Comparison of ENCODE assay signal across 17 mouse cellular contexts in genomic region chr2:156892240-156892639, GRCm38 (mm10). TPM values are rescaled to one million over a fixed set of nuclear protein-coding genes. Genes with fewer than 3 reads are reported as not detected.
DNase-seq lines count a peak whose midpoint lies in the region; ATAC-seq lines count a peak whose summit lies in the region.
"Had no signal": no experiment of that assay in that cellular context is flagged by ENCODE, and none has a peak within 500 bp of the region (broad histone marks: within the 10 kb centered on the region; RNA-seq: fewer than 3 reads in every experiment).

No protein-coding gene starts in this region.

- H3K9ac ChIP-seq in neural tube, embryonic 13.5 days: no peak overlapping the region
- H3K9ac ChIP-seq: heart, embryonic 12.5 days; lung, embryonic 14.5 days had no signal

- intact Hi-C loops in heart, postnatal 14 days (cut with DNase I): no loop called here

- H3K36me3 ChIP-seq in neural tube, embryonic 13.5 days: no peaks in the 10 kb centered on the region
- no peaks in the 10 kb centered on the region for H3K36me3 ChIP-seq in midbrain, embryonic 10.5 days
- H3K36me3 ChIP-seq: heart, embryonic 12.5 days had no signal

- H3K9me3 ChIP-seq in neural tube, embryonic 13.5 days: no peaks in the 10 kb centered on the region
- no peaks in the 10 kb centered on the region for H3K9me3 ChIP-seq in midbrain, embryonic 10.5 days (replicated peaks)
- H3K9me3 ChIP-seq: heart, embryonic 12.5 days; megakaryocyte, embryonic 14.5 days had no signal

- no peak overlapping the region for H3K4me3 ChIP-seq in neural tube, embryonic 13.5 days
- H3K4me3 ChIP-seq in midbrain, embryonic 10.5 days: no peak overlapping the region
- H3K4me3 ChIP-seq: heart, embryonic 12.5 days; megakaryocyte, embryonic 14.5 days had no signal

- no peak overlapping the region for H3K27ac ChIP-seq in neural tube, embryonic 13.5 days (replicated peaks)
- no peak overlapping the region for H3K27ac ChIP-seq in midbrain, embryonic 10.5 days (replicated peaks)

- no peak for DNase-seq in neural tube, embryonic 10.5 days (ENCODE audit: extremely low spot score, low spot score)
- DNase-seq in forelimb bud, embryonic 11.5 days (ENCODE audit: low read depth, low spot score): peak; percentile 41
- DNase-seq in midbrain, embryonic 10.5 days (ENCODE audit: low spot score): peak; percentile 28
- DNase-seq in retina, embryonic 14.5 days (ENCODE audit: low spot score): peak; percentile 30
- DNase-seq in gastrocnemius, adult 18-20 months (ENCODE audit: low spot score): no peak
- no peak for DNase-seq in cerebellum, postnatal 14 days
- no peak for DNase-seq in heart, postnatal 14 days
- DNase-seq: B cell, adult 2 months; gastrocnemius, postnatal 36 days; liver; lung, embryonic 14.5 days; right cerebral cortex, postnatal 25 days had no signal

- WGBS in neural tube, embryonic 13.5 days: 18% methylated on average over 3 of the region's 3 CpGs
- WGBS in midbrain, embryonic 10.5 days: 57% methylated on average over 3 of the region's 3 CpGs

- H3K4me2 ChIP-seq in neural tube, embryonic 13.5 days: no peak overlapping the region
- H3K4me2 ChIP-seq: heart, embryonic 12.5 days; lung, embryonic 14.5 days had no signal

- H3K27me3 ChIP-seq in neural tube, embryonic 13.5 days: no peaks in the 10 kb centered on the region
- H3K27me3 ChIP-seq in midbrain, embryonic 10.5 days (ENCODE audit: low read depth, poor library complexity, severe bottlenecking): no peaks in the 10 kb centered on the region
- H3K27me3 ChIP-seq: heart, embryonic 12.5 days had no signal

- H3K4me1 ChIP-seq in neural tube, embryonic 13.5 days (replicated peaks): peaks cover 13% of the 10 kb centered on the region
- H3K4me1 ChIP-seq in midbrain, embryonic 10.5 days: peaks cover 13% of the 10 kb centered on the region

- peak; percentile 74; the same call in 1 of the 2 replicates for ATAC-seq in neural tube, embryonic 13.5 days (ENCODE audit: low read depth)

RNA-seq across cellular contexts. Expression of gene Sla2, which starts 5.2 kb away (rescaled TPM):
- polyA plus RNA-seq in neural tube, embryonic 13.5 days (2015; fragmentation: Nextera tagmentation; extraction: Ambion mirVana): 0.18 TPM in 1 of 2 replicates, not detected in the other
- polyA plus RNA-seq in midbrain, embryonic 10.5 days (2016; fragmentation: Nextera tagmentation; extraction: Ambion mirVana): 0.55 and 0.67 TPM in 2 replicates
- total RNA-seq in gastrocnemius, adult 18-20 months (2021): not detected
- total RNA-seq in heart, postnatal 14 days (2021): 1 to 10 TPM in 1 of 2 experiments, under 1 TPM in 1; 0.10 to 1.3 TPM
- total RNA-seq: adrenal gland, postnatal 25 days; left cerebral cortex, postnatal 10 days had no signal

RNA-seq across cellular contexts. Expression of gene Rab5if, which starts 29.3 kb away (rescaled TPM):
- polyA plus RNA-seq in neural tube, embryonic 13.5 days (2015; fragmentation: Nextera tagmentation; extraction: Ambion mirVana): 161 and 167 TPM in 2 replicates
- polyA plus RNA-seq in midbrain, embryonic 10.5 days (2016; fragmentation: Nextera tagmentation; extraction: Ambion mirVana): 164 and 191 TPM in 2 replicates
- 10 to 100 TPM; 79.4 to 87.3 TPM for total RNA-seq in gastrocnemius, adult 18-20 months (2021)
- 100 to 1,000 TPM; 119 to 128 TPM for total RNA-seq in heart, postnatal 14 days (2021)

RNA-seq across cellular contexts. Expression of gene 4930518I15Rik, which starts 34.5 kb away (rescaled TPM):
- polyA plus RNA-seq in neural tube, embryonic 13.5 days (2015; fragmentation: Nextera tagmentation; extraction: Ambion mirVana): 8.3 and 10.4 TPM in 2 replicates
- polyA plus RNA-seq in midbrain, embryonic 10.5 days (2016; fragmentation: Nextera tagmentation; extraction: Ambion mirVana): 8.8 and 9.2 TPM in 2 replicates
- under 1 TPM; 0.50 to 0.55 TPM for total RNA-seq in gastrocnemius, adult 18-20 months (2021)
- total RNA-seq in heart, postnatal 14 days (2021): 1 to 10 TPM; 1.5 to 1.6 TPM

RNA-seq across cellular contexts. Expression of gene Tgif2, which starts 52.4 kb away (rescaled TPM):
- polyA plus RNA-seq in neural tube, embryonic 13.5 days (2015; fragmentation: Nextera tagmentation; extraction: Ambion mirVana): 24.1 and 31.1 TPM in 2 replicates
- polyA plus RNA-seq in midbrain, embryonic 10.5 days (2016; fragmentation: Nextera tagmentation; extraction: Ambion mirVana): 98.4 and 101 TPM in 2 replicates
- under 1 TPM; 0.21 to 0.40 TPM for total RNA-seq in gastrocnemius, adult 18-20 months (2021)
- total RNA-seq in heart, postnatal 14 days (2021): 1 to 10 TPM; 1.8 to 2.4 TPM

Comparison
In these comparisons a context has a peak if more than half of its experiments do, and no peak if none do; other contexts are left out.
1. DNase-seq: peak in forelimb bud, embryonic 11.5 days (single experiment), midbrain, embryonic 10.5 days (single experiment) and retina, embryonic 14.5 days (single experiment); none in neural tube, embryonic 10.5 days (single experiment), gastrocnemius, adult 18-20 months (single experiment), cerebellum, postnatal 14 days (0 of 2) and heart, postnatal 14 days (0 of 2).